Mouse (Mus musculus) thymus, postnatal 25 days (tissue): ENCODE measurements at regions not wholly inside any gene's neighbourhood (a gene's known extent, or its start where the extent isn't known, plus 50 kb on each side); places are given as distances from the start of the nearest gene placed in this dataset.
A peak's percentile ranks its signal among the peaks of the same experiment; 100 is the strongest.
"Not testable (repeated sequence)": the region's sequence is repeated elsewhere in the genome, so short reads cannot be mapped to it uniquely, and the experiment has no call there.

Source experiments
- DNase-seq: peaks from one replicate; pipeline ENCODE4 v3.0.0; 2022

DNA sequence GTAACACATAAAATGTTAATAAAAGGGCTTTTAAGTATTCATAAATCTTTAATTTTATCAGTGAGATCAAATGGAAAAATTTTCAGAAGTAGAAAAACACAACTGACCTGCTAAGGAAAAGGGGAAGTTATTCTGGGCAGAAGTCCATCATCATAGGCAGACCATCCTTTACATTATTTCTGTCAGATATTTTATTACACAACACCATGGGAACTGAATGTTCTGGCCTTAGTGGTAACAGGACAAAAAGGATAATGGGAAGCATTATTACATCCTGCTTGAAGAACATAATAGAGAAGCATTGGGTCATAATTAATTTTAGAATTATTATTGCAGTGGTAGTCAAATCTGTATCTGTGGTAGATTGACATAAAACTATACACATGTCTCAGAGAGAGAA lies 603.5 kb upstream of the Gje1 start:
- no peak for DNase-seq

DNA sequence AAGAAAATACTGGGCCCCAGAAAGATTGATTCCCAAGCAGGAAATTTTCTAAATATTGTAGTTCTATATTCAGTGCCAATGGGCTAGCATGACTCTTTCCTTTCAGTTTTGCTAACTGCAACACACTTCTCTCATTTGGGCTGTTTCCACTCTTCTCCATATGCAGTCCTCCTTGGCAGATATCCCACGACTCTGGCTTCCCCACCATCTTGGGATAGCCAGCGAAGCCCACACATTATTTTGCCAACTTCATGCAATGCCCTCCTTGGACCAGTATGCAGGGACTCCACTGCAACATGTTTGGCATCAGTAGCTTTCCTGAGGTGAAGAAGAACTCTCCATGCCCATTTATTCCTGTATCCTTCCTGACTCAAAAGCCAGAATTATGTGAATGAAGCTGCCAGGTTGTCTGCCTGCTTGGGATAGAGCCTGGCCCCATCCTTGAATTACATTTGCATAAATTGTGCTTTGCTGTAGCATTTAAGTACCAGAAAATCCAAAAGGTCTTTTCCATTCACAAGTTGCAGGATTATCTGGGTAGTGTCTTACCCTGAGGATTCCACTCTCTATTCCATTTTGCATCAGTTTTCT lies 599.1 kb upstream of the Gje1 start:
- no peak for DNase-seq

- DNase-seq, result no peak
These were observed 592.6 kb upstream of the Gje1 start for GRCm38 (mm10) chr10:15310650-15311049.

DNA sequence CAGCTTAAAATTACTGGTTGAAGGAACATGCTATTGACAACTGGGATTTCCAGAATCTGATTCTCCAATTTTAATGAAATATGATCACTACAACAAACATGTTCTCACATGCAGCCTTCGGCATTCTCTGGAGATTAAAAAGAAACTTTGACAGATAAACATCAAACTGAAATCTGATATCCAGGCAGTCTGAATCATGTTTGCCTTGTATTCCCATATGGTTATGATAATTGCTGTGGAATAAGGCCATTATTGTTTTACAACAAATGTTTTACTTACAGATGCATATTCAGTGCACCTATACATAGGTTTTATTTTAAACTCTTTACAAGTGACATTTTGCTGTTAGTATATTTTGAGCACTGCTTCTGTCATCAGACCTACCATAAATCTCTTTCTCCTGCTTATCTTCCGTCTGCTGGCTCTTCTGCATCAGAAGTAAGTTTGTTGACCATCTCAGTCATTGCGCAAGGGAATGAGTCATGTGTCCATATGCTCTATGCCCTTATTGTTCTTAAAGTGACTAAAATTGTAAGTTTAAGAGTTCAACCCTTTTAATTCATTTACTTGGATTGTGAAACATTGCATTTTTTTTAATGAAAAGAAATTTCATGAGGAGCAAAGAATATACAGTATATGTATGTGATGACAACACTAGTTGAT lies 587.9 kb upstream of the Gje1 start:
- DNase-seq, result no peak

- DNase-seq, result peak; percentile 53
These were observed 582.4 kb upstream of the Gje1 start for GRCm38 (mm10) chr10:15300199-15301085.

GRCm38 (mm10) chr10:15299331-15300198 lies 581.6 kb upstream of the Gje1 start:
- DNase-seq, result no peak

DNA sequence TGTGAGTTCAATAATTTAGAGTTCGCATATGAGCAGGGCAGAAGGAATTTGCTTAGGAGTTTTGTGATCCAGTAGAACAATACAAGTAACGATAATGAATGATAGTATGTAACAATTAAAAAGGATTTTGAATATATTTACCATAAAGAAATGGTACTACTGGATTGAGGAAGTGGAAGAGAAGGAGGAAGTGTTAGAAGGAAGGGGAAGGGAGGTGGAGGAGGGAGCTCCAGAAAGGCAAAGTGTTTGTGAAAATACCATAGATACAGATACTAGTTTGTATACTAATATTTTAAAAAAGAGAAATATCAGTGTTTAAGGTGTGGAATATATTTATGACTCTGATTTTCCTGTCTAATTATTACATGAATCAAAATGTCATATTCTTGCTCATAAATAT lies 579.2 kb upstream of the Gje1 start:
- DNase-seq, result no peak

GRCm38 (mm10) chr10:15294125-15294524 lies 576.1 kb upstream of the Gje1 start:
- DNase-seq, result no peak

- not testable (repeated sequence) for DNase-seq
These were observed 545.3 kb upstream of the Gje1 start for GRCm38 (mm10) chr10:15263337-15263736.

DNA sequence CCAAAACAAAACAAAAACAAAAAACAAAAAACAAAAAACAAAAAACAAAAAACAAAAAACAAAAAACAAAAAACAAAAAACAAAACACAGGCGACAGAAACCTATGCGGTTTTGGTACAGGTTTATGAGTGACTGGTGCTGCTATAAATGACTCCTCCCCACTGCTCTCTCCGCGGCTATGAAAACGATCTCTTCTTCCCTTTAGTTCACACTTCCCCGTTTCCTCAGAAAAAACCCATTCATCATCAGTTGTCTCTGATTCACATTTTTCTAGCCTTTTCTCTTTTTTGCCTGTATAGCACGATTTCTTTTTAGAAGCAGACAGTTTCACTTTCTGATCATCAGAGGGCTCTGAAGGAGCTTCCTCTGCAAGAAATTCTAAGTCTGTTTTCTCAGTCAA lies 544.3 kb upstream of the Gje1 start:
- DNase-seq, result not testable (repeated sequence)

DNA sequence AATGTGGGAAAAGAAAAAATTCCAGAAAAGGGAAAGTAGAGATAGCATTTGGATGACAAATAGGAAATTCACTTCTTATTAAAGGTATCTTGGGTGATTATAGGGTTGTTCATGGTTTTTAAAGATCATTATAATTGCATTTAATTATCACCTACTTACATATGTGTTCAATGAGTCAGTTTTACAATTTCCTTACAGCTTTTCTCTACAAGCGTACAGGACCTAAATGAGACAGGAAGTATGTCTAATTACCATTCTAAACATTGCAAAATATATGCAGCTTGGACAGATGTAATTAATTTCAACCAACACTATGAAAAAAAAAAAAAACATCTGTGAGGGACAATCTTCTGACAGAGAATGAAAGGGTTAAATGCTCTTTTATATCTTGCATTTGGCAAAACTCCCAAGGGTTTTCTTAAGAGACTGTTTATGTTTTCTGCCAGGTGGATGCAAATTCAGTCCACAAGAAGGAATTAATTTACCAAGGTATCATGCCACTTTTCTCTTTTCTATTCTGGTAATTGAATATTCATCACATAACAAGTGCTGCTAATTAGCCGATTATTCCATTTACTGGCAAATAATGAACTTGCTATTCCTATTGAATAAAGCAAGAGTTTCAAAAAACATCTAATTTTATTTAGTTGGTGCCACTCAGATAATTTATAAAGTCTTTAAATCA lies 531.5 kb upstream of the Gje1 start:
- DNase-seq, result no peak

- no peak for DNase-seq
These were observed 530.9 kb upstream of the Gje1 start for GRCm38 (mm10) chr10:15248899-15249298.

GRCm38 (mm10) chr10:15244376-15245262 lies 526.6 kb upstream of the Gje1 start:
- DNase-seq, result no peak

DNA sequence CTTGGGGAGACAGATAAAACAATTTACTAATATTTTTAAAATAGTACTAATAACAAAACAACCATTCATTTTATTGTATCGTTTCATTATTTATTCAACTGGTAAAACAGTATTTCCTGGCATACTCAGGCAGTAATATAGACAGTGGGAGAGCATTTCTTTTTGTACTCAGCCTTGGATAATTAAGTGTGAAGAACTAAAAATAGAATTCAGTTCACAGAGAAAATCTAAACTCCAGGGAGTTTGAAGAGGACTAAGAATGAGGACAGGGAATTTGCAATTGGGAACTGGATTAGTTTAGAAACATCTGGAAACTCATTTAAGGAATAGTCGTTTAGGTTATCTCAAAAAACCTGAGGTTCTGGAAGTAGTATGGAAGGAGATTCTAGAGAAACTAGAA lies 525.4 kb upstream of the Gje1 start:
- no peak for DNase-seq

DNA sequence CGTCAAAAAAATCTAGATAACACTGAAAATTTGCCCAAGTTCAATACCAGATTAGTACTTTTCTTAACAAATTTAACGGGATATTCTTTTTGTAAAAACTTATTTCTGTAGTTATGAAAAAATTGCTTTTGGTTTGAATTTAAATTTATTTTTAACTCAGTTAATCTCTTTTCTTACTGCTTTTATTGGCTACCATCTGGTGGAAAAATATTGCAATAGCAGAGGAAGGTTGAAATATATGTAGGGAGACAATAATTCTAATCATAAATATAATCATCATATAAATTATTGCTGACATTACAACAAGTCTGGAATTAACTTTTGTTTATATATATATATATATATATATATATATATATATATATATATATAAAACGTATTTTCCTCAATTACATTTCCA lies 500.9 kb upstream of the Gje1 start:
- no peak for DNase-seq

DNA sequence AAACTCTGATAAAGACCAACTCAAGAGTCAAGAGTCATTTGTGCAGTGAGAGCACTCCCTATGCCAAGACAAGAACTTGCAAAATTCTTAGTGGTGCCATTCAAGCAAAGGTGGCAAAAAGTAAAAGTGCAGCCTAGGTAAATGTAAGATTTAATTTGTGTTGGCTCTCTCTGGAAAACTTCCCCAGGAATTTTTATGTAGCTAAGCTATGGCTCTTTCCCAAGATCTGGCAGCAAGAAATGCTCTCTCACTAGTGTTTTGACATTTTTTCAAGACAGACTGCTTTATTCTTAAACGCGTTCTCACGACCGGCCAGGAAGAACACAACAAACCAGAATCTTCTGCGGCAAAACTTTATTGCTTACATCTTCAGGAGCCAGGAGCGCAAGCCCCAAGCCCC lies 461.6 kb upstream of the Gje1 start:
- DNase-seq, result no peak

GRCm38 (mm10) chr10:15174421-15174820 lies 456.4 kb upstream of the Gje1 start:
- no peak for DNase-seq

DNA sequence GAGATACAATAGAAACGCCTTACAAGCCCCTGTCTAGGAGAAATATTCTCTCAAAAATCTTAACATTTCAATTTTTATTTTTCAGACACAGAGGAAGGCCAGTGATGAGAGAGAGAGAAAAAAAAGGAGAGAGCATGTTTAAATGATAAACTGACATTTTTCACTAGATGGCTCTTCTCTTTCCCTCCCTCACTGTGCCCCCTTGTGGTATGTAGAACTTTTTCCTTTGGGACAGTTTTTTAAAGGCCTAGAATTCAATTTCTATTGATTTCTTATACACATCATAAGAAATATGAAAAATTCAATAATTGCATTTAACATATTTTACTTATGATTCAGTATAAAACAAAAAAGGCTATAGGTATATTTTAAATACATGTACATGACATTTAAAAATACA lies 454.5 kb upstream of the Gje1 start:
- no peak for DNase-seq

DNA sequence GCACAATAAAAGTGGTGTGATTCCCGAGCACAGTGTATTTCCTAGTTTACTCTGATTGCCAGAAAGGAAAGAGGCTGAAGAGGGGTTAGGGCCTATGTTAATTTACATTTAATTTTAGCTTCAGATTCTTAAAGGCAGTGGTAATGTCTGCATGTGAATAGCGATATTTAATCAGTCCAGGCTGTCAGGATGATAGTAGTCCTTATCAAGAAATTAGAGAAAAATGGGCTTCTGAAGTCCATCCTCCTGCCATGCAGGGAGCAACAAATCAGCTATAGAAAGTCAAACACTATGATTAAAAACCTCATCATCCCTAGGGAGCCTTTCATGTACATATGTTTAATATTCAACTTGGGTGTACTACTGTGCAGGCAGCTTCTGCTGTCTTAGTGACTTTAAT lies 422.7 kb upstream of the Gje1 start:
- DNase-seq, result no peak
